Mouse (Mus musculus): Measurements from ENCODE around the gene Mafg. TPM values are rescaled to one million over a fixed set of nuclear protein-coding genes. Genes with fewer than 3 reads are reported as not detected.
"Not testable (repeated sequence)": the region's sequence is repeated elsewhere in the genome, so short reads cannot be mapped to it uniquely, and the experiment has no call there.

Gene Mafg
- total RNA-seq, 2 experiments from 2014 or later, result 86.8 to 94.3 TPM

GRCm38 (mm10) chr11:120598283-120598989 lies 35.0 kb downstream of the Mafg start, which contains the start of the genes Alyref and Anapc11:
Alyref (minus strand) TSS chr11:120598365.
Anapc11 (plus strand) TSS chr11:120598421.
- peak; percentile 92 to 96 for DNase-seq (ENCODE audit: low spot score in 2 of 2)

GRCm38 (mm10) chr11:120597240-120598235 lies 35.9 kb downstream of the Mafg start:
- DNase-seq (ENCODE audit: low spot score in 2 of 2), result no peak

GRCm38 (mm10) chr11:120588531-120588930 lies 44.9 kb downstream of the Mafg start:
- DNase-seq (ENCODE audit: low spot score in 2 of 2), result no peak

- DNase-seq (ENCODE audit: low spot score in 2 of 2), result no peak
Measured at GRCm38 (mm10) chr11:120583937-120584336, 49.5 kb downstream of the Mafg start.

- not testable (repeated sequence) for DNase-seq (ENCODE audit: low spot score in 2 of 2)
Measured at GRCm38 (mm10) chr11:120582982-120583293, 50.5 kb downstream of the Mafg start.

GRCm38 (mm10) chr11:120582268-120582981 lies 51.0 kb downstream of the Mafg start:
- no peak for DNase-seq (ENCODE audit: low spot score in 2 of 2)

- DNase-seq (ENCODE audit: low spot score in 2 of 2), result peak; percentile 84 to 94
Measured at GRCm38 (mm10) chr11:120581490-120582267, 51.7 kb downstream of the Mafg start, which contains the start of gene Arhgdia. Arhgdia (minus strand) TSS chr11:120581624.

GRCm38 (mm10) chr11:120580871-120581331 lies 52.5 kb downstream of the Mafg start:
- peak in 1 of 2 experiments; percentile 36 for DNase-seq (ENCODE audit: low spot score in 2 of 2)

- no peak for DNase-seq (ENCODE audit: low spot score in 2 of 2)
Measured at GRCm38 (mm10) chr11:120580190-120580589, 53.2 kb downstream of the Mafg start.

GRCm38 (mm10) chr11:120579316-120580107 lies 53.9 kb downstream of the Mafg start:
- peak; percentile 56 to 75 for DNase-seq (ENCODE audit: low spot score in 2 of 2)

GRCm38 (mm10) chr11:120578694-120579243 lies 54.6 kb downstream of the Mafg start:
- no peak for DNase-seq (ENCODE audit: low spot score in 2 of 2)

- DNase-seq (ENCODE audit: low spot score in 2 of 2), result no peak
Measured at GRCm38 (mm10) chr11:120578024-120578693, 55.2 kb downstream of the Mafg start.

- DNase-seq (ENCODE audit: low spot score in 2 of 2), result no peak
Measured at GRCm38 (mm10) chr11:120577211-120578023, 56.0 kb downstream of the Mafg start.

- DNase-seq (ENCODE audit: low spot score in 2 of 2), result no peak
Measured at GRCm38 (mm10) chr11:120576365-120576981, 56.9 kb downstream of the Mafg start.

GRCm38 (mm10) chr11:120575940-120576339 lies 57.5 kb downstream of the Mafg start:
- DNase-seq (ENCODE audit: low spot score in 2 of 2), result no peak
